Mouse (Mus musculus): Measurements from ENCODE around the gene B3gnt2. TPM values are rescaled to one million over a fixed set of nuclear protein-coding genes. Genes with fewer than 3 reads are reported as not detected.
"Not testable (repeated sequence)": the region's sequence is repeated elsewhere in the genome, so short reads cannot be mapped to it uniquely, and the experiment has no call there.

The B3gnt2 gene
- total RNA-seq, 4 experiments from 2014 or later, result 11.8 to 14.8 (median 14.0) TPM

DNA sequence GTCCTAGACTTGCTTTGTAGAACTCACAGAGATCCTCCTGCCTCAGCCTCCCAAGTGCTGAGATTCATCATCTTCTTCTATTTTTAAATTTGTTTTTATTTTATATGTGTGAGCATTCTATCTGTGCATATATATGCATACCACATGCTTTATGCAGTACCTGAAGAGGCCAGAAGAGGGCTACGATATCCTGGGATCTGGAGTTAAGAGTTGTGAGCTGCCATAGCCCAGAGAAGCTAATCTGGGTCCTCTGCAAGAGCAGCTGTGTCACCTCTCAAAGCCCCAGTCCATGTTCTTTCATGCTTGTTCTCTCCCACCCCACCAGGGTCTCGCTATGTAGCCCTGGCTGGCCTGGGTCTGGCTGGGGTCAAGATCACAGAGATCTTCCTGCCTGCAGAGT is 83.2 kb downstream of the B3gnt2 start:
- no peak for DNase-seq (ENCODE audit: low spot score in 2 of 2)

DNA sequence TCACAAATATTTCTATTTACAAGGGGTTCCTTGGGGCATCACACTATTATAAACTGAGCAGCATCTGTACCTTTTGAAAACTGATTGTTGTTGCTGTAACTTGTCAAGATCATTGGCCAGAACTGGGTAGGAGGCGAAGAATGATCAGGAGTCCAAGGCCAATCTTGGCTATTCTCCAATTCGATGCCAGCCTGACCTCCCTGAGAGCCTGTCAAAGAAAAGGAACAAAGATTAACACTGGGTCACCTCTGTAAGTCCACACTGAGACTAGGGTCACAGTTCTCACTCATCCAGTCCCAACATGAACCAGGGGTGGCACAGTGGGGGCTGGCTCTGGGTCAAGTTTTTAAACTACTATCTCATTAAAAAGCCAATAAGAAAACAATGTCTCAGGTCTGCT is 85.9 kb downstream of the B3gnt2 start:
- DNase-seq (ENCODE audit: low spot score in 2 of 2), result no peak

DNA sequence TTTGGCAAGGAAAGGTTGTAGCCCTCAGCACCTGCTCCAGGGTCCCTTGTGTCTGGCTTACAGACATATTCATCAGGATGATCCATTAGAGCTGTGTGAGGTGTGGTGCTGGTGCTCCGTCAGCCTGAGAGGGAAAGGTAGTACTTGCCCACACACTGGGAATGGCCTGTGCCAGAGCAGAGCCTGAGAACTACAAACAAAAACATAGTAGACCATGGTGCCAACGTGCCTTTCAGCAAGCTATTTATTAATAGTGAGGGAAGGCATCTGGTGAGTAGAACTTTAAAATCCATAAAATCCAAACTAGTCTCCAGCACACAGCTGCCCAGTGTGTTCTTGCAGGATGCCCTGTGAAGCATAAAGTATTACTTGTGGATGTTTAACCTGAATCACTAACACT is 94.5 kb downstream of the B3gnt2 start:
- no peak for DNase-seq (ENCODE audit: low spot score in 2 of 2)

DNA sequence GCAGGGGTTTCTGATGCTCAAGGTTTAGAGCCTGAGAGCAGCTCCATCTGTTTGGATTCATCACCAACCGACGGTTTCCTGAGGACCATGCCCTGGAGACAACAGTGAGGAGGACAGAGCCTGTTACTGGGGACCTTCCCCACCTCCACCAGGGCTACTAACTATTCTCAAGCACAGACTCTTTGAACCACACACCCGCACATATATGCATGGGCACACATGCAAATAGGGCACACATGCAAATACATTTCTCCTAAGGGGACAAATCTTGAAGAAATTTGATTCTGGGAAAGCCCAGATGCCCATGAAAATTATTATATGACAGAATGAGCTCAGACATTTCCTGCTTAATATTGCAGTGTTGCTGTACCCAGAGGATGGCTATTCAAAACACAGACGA is 95.3 kb downstream of the B3gnt2 start:
- no peak for DNase-seq (ENCODE audit: low spot score in 2 of 2)

DNA sequence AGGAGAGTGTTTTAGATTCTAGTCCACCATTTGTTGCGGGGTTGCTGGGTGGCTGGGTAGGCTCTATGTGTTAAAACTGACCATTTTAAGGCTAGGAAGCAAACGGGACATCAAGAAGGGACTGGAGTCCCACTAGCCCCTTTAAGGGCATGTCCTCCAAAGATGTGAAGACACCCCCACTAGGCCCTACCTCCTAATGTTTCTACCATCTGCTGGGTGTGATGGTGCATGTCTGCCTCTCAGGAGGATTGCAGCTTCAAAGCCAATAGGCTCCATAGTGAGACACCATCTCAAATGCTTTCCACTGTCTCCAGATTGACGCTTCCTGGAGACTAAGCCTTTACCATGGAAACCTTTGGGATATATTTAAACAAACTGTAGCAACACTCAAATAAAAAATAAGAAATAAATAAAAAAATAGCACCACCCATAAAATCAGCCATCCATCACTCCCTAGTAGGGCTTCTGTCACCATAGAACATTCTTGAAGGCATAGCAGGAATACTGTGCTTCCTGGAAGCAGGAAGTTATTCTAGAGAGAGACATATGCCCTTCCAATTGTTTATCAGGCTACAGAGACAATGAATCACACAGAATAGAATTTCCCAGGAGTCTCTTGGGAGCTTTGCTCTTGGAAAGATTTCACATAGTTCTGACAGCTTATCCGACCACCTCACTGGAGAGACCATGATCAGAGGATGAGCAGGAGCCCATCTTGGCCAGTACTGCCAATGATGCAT is 97.0 kb downstream of the B3gnt2 start:
- no peak for DNase-seq (ENCODE audit: low spot score in 2 of 2)

DNA sequence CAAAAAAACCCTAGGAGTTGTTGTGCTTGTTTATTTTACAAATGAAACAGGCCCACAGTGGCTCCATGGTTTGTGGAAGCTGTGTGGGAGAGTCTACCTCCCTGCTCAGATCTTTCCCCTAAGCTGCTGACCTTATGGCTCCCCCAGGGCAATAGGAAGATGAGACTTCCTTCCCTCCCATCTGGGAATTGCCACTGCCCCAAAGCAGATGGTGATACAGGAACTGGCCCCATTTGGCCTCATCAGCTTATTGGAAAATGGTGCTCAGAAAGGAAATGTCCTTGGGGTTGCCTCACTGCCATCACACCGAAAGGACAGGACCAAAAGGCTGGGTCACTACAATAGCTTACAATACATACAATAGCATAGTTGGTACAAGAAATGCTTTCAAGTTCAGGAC is 97.7 kb downstream of the B3gnt2 start:
- no peak for DNase-seq (ENCODE audit: low spot score in 2 of 2)

DNA sequence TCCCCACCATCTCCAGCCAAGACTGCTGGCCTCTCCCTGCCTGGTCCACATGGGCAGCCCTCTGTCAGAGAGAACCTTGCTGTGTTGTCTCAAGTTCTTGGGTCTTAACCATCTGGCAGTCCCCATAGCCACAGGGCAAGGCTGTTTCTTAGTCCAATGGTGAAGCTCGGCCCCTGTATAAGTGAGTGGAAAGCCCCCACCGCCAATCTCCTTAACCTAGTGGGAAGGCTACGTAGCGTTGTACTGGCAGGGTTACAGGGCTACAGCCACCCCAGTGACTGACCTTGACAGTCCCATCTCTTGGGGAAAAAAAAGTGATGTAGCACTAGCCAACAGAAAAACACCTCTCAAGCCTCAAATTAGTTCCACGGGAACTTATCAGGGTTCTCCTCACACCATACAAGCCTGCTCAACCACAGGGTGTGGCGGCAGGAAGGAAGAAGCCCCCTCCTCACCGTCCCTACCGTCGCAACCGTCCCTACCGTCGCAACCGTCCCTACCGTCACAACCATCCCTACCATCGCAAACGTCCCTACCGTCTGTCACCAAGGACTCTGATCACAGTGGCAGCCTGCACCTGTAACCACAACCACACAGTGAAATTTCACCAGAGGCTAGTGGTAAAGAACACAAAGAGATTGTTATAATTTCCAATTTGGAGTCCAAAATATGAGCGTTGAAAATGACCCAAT is 98.4 kb downstream of the B3gnt2 start:
- DNase-seq (ENCODE audit: low spot score in 2 of 2), result no peak

DNA sequence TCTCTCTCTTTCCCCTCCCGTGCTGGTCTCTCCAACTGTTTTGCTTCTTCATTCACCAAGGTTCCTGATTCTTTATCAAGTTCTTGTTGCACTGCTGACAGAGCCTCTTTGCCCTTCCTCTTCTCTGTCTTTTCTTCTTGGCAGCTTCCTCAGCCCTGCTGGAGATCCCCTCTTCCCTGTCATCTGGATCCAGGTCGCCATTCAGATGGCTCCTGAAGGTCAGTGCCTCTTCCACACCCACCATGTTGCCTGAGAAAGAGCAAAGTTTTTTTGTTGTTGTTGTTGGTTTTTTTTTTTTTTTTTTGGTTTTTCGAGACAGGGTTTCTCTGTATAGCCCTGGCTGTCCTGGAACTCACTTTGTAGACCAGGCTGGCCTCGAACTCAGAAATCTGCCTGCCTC is 101.0 kb downstream of the B3gnt2 start:
- no peak for DNase-seq (ENCODE audit: low spot score in 2 of 2)

DNA sequence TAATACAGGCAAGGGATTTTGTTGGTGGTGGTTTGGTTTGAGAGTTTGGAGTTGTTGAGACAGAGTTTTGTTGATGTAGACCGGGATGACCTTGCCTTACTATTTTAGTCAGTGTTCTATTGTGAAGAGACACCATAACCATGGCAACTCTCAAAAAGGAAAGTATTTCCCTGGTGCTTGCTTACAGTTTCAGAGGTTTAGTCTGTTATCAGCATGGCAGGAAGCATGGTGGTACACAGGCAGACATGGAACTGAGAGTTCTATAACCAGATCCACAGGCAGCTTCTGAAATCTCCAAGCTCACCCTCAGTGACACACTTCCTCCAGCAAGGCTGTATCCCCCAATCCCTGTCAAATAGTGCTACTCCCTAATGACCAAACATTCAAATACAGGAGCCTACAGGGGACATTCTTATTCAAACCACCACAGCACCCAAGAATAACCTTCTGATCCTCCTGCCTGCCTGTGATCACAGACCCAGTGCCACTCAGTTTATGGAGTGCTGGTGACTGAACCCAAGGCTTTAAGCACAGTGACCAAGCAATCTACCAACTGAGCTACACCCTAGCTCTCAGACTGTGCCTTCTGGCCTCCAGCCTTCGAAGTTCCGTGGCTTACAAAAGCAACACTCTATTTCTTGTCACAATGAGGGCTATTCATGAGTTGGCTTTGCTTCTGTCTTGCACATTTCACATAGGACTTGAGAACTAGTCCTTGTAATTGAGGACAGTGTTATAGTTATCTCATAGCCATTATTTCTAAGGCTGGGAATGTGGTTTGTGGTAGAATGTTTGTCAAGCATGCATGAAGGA is 104.4 kb downstream of the B3gnt2 start:
- no peak for DNase-seq (ENCODE audit: low spot score in 2 of 2)

DNA sequence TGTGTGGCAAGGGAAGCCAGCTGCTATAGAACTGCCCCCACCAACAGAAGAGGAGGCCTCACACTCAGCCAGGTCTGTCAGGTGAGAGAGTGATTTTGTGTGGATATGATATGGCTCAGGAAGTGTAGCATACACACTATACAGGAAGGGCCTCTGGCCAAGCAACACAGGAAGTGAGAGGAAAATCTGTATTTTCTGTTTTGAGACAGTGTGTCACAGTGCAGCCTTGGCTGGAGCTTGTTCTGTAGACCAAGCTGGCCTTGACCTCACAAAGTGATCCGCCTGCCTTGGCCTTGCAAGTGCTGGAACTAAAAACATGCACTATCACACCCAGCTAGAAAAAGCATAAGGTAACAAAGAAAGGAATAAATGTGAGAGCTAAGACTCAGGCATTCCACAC is 105.6 kb downstream of the B3gnt2 start:
- no peak for DNase-seq (ENCODE audit: low spot score in 2 of 2)

DNA sequence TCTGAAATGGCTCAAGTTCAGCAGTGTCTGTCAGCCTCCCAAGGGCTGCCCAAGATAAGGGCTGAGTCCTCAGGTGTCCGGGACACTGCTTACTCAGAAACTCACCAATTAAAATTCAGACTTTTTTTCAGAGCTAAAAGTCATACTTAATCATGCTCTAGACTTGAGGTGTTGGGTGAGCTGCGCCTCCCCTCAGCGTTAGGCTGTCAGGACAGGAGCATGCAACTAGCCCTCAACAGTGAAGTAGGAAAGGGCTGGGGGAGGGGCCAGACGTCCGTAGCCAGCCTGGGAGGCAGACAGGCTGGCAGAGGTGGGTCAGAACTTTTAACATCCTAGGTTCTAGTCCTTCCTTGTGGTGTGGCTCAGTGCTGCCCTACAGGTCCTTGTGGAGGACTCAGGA is 108.2 kb downstream of the B3gnt2 start:
- DNase-seq (ENCODE audit: low spot score in 2 of 2), result no peak

DNA sequence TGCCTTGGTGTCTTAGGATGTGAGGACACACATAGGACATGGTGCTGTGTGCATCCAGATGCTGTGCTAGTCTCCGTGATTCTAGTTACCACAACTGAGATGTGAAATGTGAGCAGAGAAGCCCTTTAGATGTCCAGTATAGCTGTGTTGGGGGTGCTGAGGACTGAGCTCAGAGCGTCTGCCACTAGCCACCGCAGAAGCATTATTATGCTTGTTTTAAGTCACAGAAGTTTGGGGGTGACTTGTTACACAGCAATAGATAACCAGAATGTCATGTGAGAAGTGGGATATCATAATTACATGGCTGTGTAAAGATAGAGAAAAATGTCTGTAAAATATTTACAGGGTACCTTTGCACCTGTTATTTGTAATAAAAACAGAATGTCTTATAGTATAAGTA is 109.2 kb downstream of the B3gnt2 start:
- DNase-seq (ENCODE audit: low spot score in 2 of 2), result no peak

DNA sequence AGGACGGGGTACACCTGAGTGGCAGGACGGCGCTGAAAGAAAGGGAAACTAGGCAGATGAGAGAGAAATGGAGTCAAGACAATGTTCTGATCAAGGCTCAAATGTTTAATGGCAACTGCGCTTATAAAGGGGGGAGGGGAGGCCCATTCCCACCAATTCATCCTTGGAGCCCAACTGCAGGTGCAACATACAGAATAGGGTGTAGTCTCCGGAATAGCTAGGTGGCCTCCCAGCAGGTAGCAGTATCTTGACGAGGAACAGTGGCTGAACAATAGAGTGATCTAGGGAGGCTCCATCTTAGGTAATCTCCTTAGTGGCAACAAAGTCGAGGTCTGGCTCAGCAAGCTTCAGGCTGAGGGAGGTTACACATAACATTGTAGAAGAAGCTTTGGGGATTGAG is 113.4 kb downstream of the B3gnt2 start:
- DNase-seq (ENCODE audit: low spot score in 2 of 2), result no peak

DNA sequence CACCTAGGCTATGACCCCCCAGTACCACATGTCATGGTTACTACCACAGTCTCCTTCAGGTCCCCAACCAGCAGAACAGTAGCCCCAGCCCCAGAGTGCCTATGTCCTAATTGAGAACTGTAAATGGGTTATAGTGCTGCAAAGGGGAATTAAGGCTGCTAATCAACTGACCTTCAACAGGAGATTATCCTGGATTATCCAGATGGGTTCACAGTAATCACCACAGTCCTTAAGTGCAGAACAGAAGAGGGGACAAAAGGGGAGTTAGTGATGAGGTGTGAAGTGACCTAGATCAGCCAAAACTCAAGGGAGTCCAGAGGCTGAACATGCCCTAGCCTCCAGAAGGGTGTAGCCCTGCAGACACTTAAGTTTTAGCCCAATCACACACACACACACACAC is 115.4 kb downstream of the B3gnt2 start:
- no peak for DNase-seq (ENCODE audit: low spot score in 2 of 2)

DNA sequence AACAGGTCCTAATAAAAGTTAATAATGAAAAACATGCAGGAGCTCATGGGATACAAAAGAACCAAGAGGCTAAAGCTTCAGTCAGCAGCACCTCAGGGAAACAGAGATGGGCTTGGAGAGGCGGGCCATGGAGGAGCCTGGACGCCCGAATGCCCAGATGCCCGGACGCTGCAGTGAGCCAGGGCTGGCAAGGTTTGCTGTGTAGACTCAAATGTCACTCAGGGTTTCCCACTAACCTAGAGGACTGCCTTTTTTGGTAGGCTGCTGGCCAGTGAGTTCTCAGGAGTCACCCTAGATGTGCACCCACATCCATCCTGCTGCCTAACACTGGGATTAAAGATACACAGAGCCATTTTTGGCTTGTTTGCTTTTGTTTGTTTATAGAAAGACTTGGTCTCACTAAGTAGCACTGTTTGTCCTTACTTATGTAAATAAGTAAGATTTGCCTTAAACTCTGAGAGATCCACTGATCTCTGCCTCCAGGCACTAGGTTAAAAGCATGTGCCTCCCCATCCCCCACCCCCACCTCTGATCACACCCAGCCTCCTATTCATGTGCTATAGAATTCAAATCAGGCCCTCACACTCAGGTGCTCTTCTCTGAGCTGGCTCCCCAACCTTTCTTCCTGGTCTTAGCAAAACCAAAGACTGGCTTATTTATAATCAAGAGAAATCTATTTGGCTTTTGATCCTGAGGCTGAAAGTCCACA is 117.0 kb downstream of the B3gnt2 start:
- no peak for DNase-seq (ENCODE audit: low spot score in 2 of 2)

DNA sequence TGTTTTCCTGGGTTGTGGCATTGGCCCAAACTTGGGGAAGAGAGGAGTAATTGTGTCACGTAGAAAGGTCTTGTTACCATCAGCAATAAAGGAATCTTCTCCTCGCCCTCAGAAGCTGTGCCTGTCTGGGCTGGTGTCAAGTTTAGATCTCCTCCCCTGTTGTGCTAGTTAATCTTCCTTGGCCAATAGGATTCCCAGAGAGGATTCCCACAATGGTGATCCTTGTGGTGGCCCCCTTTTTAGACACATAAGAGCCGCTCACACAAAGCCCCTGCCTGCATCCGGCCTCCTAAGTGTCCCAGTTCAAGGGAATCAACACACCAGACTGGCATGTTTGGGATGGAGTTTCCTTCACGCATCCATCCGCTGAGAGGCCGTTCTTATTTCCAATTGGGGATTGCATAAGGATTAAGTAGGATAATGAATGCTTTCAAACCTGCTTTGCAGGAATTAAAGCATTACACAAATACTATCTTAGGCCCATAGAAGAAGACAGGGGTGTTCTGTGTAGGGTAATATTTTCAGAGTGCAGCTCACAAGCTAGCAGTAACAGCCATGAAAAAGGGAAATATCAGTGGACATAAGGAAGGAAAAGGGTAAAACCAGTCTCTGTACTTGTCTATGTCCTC is 118.6 kb downstream of the B3gnt2 start:
- DNase-seq (ENCODE audit: low spot score in 2 of 2), result no peak

DNA sequence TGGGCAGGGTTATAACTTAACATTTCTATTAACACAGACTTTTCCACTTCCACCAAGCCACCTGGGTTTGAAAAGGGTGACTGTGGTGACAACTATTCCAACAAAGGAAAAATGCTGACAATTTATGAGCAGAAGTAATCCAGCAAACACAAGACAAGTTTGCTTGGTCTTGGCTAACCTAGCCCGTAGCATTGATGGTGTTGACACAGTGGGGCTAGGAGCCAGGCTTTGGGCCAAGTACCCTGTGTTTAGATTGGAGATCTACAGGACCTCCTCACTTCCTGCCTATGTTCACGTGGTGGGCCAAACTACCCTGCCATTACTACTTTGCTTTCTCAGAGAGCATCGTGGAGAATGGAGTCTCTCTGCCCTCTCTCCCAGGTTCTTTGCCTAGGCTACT is 119.3 kb downstream of the B3gnt2 start:
- no peak for DNase-seq (ENCODE audit: low spot score in 2 of 2)

DNA sequence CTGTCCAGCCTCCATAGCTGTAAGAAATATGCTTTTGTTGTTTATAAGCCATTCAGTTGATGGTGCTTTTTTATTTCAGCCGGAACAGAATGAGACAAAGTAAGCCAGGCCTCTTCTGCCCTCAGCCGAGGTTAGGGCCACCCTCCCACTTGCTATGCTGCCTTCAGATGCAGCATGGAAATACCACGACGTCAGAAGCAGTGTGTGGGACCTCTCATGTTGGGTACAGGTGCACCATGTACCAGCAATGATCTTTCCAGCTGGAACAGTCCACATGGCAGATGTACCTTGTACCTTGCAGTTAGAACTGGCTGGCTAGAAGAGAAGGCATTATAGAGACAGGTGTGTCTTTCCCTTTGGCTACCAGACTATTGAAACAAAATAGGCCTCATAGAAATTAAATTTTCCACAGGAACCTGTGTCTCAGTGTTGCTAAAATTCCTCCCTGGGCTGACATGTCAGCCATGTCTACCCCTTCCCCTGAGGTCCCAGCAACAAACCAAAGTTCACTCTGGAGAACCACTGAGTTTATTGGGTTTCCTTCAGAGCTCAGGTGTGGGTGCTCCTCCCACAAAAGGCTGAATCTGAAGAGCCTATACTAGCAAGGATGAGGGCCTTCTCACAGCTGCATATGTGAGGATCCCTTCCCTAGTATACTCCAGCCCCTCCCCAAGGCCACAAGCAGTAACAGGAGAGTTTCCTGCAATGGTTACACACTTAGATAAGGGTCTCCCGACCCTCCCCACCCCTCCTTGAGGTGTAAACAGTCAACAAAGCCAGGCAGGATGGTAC is 121.1 kb downstream of the B3gnt2 start:
- DNase-seq (ENCODE audit: low spot score in 2 of 2), result no peak

DNA sequence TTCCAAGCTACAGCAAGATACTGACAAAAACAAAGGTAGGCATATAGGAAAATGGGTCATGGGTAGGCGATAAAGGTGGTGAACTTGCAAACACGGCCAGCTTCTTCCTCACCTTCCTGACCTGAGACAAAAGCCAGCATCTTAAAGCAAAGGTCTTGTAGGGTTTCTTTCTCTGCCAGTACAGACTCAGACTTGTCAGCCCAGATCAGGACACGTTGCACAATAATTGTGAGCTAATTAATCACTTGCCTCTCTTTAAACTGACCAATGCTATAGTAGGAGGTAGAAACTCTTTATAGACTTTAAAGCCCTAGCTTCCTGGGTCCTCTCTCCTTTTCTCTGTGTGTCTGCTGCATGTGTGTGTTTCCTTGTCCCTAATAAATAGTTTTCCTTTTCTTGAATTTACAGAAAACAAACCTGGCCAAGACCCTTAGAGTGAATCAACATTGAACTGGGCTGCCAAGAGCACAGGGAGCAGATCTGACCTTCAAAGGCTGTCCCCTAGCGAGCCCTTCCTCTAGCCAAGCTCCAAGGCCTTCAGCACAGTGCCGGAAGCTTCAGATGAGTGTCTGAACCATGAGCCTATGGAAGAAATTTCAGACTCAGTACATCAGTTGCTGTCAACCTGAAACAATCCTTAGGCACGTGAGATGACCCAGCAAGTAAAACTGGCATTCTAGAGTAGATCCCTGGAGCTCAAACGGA is 124.1 kb downstream of the B3gnt2 start:
- DNase-seq (ENCODE audit: low spot score in 2 of 2), result no peak

DNA sequence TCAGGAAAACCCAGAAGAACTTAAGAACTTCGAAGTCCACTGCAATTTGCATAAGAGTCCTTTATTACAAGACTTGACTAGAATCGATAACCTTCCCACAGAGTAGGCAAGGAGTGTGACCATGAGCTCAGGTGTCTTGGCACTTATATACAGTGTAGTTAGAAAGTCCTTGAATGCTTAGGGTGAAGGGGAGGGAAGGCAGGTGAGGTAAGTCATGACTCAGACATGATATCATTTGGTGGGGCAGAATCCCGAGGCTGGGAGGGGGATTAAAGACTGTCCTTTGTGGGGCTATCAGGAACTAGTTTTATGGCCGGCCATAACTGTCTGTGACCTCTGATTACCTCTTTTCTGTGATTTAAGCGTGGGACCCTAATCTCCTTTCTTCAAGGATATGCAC is 125.6 kb downstream of the B3gnt2 start:
- DNase-seq (ENCODE audit: low spot score in 2 of 2), result not testable (repeated sequence)

All from layer of hippocampus, adult 8-10 months (tissue).